Mouse (Mus musculus) thymus, postnatal 25 days (tissue): ENCODE data around the gene Sema6d.
A peak's percentile ranks its signal among the peaks of the same experiment; 100 is the strongest.

Experiments used
- DNase-seq: peaks from one replicate; pipeline ENCODE4 v3.0.0; 2022

Gene Sema6d

DNA sequence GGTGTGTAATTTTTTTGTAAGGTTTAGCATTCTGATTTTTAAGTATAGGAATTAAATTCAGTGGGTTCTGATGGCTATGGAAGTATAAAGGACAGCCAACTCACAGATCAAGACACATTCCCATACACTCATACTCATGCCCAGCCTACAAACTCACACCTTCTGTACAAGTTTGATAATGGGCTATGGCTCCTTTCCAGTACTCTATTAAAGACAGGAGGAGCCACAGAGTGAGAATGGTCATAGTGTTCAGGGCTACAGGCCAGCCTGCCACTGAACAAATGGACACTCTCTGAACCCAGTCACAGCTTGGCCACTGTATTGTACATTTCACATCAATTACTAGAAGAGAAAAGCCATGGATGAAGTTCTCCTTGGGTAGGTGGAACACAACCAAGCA lies 583.3 kb downstream of the Sema6d start:
- DNase-seq: no peak

DNA sequence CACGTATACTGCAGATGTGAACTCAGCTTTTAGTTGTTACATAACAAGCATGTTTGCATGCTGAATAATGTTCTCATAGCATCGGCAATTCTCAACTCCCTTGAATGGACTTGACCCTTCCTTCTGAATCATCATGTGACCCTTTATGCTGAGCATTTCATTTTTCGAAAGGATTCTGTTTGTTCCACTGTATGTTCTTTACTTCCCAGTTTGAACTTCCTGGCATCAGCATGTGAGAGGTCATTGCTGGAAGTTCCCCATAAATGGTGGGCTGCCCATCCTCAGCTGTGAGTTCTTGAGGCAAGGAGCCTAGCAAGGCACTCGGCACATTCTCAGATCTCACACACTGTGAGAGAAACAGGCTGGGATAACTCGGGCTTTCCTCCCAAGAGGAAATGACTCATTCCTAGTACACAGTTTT lies 594.7 kb downstream of the Sema6d start:
- no peak for DNase-seq

DNA sequence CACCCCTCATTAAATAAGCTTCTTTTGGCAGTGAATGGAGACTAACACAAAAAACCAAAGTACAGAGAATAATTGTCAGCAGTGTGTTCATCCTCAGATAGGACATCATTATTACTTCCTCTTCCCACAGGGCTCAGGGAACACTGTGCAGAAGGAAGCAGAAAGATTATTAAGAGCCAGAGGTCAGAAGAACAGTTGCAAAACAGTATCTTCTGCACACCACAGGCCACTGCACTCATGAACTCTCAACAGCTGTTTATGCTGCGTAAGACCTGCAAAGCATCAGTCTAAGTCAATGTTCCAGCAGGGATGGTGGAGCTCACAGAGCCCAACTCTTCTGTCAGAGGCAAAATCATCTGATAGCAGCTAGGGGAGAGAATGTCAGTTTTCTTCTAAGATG lies 600.6 kb downstream of the Sema6d start:
- no peak for DNase-seq

DNA sequence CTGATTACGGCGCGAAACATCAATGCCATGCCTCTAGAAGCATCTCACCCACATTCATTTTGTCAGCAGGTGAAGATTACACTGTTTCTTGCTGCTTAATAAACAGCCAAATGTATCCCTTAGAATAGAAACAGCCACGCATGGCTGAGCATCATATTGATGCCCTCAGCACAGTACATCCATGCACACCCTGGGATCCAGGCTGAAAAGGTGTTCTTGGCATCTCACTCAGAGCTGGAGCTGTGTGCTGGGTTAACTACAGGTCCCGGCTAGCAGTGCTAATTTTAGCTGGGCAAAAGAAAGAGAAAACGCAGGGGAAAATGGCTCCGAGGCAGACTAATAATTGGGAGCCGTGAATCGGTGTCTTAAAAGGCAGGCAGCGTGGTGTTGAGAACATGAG lies 612.9 kb downstream of the Sema6d start:
- DNase-seq: no peak

DNA sequence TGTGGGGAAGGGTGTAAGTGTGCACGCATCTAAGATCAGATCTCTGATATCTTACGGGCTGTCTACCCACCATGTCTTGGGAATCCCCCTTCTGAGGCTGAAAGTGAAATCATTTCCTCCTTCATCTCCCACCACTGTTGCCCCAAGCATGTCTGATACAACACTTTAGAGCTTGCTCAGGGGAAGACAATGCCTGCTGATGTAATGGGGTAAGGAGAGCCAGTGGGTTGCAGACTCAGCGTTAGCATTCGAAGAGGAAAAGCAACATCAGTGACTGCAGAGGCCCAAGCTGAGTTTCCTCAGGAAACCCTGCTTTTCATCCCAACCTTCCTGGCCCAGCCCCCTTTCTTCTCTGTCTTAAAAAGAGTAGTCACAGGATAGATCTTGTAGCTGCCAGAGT lies 615.2 kb downstream of the Sema6d start:
- DNase-seq: peak; percentile 5

DNA sequence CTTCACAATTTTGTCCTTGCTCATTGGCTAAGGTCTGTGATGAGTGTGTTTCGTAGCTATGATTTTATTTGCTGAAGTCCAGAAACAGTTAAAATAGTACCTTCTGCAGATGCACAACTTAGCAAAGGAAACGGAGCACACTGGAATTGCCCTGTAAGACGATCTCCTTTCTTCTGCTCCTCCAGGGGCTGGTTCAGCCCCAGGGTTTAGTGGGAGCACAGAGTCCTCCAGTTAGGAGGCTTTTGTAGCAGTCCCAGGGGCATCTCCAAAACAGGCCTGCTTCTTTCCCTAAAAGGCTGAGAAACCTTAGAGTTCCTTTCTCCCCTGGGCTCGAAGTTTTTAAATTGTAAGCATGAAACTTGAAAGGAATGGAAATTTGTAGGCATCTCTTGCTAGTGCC lies 616.0 kb downstream of the Sema6d start:
- DNase-seq: no peak

DNA sequence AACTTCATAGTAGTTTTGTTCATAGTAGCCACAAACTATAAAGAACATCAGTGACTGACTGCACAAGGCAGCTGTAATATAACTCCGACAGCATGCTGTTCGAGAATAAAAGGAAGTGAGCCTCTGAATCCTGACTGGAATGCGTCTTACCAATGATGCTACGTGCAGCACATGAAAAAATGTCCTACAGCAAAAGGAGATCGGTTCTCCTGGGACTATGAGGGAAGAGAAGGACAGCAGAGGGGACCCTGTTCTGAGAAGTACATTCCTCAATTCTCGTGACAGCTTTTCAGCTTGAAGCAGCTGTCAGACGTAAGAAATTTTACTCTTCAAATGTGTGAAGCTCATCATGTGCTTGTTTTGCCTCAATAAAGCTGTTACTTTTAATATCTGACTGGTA lies 617.1 kb downstream of the Sema6d start:
- no peak for DNase-seq
